Mouse (Mus musculus) ES-Bruce4 (cell line): ENCODE measurements around the gene Oog1.
"Not testable (repeated sequence)": the region's sequence is repeated elsewhere in the genome, so short reads cannot be mapped to it uniquely, and the experiment has no call there.

Source experiments
- CTCF ChIP-seq: IDR thresholded peaks from one replicate; pipeline ENCODE4 v1.8.1; 2011; ENCODE audit warnings: low read depth, low read length
- EP300 ChIP-seq: IDR thresholded peaks from 2 replicates; pipeline ENCODE4 v1.6.1; 2011; ENCODE audit warnings: low read depth, low read length; ENCODE audit not compliant: insufficient read depth
- POLR2A ChIP-seq: IDR thresholded peaks from one replicate; pipeline ENCODE4 v1.8.1; 2011; ENCODE audit warnings: low read length; ENCODE audit not compliant: insufficient read depth

GRCm38 (mm10) chr12:87618569-87618968 lies 16.1 kb downstream of the Oog1 start, which contains the start of gene Gm4027:
- not testable (repeated sequence) for TF ChIP-seq POLR2A, CTCF, EP300
